Mouse (Mus musculus): Measurements from ENCODE around the gene Bcl6. TPM values are rescaled to one million over a fixed set of nuclear protein-coding genes. Genes with fewer than 3 reads are reported as not detected.

The Bcl6 gene
- 10 to 100 TPM; 31.9 to 36.6 TPM for total RNA-seq (2021)
- long read RNA-seq, partial matches to known transcripts: 0 of 14 reads
- long read RNA-seq, other reads (novel, unspliced or antisense): 14 of 14 reads

DNA sequence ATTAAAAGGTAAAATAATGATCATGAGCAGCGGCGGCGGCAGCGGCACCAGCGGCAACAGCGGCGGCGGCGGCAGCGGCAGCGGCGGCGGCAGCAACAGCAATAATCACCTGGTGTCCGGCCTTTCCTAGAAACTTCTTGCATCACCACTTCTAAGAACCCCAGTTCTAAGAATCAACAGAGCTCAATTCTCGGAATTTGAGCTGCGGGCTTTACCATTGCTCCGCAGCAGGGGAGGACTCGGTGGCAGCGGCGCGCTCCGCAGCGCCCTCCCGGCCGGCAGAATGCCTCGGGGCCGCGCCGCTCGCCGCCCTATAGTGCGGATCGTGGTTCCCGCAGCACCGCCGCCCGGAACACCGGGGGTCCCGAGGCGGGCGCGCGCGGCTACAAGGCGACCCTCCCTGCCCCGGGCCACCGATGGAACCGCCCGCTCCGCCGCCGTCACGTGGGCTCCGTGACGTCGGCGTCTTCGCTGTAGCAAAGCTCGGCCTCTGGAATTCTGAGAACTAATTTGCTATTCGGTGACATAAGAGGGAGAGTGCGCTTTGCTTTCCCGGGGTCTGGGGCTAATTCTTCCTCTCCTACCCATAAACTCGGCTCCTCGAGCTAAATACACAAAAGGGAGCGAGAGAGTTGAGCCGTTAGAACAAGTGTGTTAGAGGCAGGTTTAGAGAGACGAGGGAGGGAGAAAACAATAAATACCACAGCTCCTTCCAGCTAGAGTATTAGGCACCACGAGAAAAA, at the start of gene Bcl6, which contains the start of gene Gm37419:
Bcl6 (minus strand) TSS at position 387 of the 743 bp plus-strand sequence.
Gm37419 (plus strand) TSS at position 17 of the 743 bp plus-strand sequence.
- peak; percentile 80 to 85 for DNase-seq (ENCODE audit: low spot score in 2 of 2)

DNA sequence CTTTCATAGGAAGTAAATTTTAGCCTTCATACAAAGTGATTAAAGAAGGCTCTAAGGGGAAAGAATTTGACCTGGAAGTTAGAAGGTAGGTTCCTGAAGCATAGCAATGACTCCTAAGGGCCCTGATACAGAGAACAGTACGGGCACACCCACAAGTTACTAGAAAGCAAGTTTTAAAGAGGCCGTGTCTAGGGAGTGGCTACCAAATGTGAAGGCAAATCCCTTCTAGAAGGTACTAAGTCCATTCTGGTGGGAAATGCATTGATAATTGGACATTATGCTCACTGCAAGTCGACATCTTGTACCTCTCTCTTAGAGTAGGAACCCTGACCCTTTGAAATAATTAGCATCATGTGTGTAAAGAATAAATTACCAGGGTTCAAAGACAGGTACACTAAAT, 47.7 kb upstream of the Bcl6 start:
- no peak for DNase-seq (ENCODE audit: low spot score in 2 of 2)

DNA sequence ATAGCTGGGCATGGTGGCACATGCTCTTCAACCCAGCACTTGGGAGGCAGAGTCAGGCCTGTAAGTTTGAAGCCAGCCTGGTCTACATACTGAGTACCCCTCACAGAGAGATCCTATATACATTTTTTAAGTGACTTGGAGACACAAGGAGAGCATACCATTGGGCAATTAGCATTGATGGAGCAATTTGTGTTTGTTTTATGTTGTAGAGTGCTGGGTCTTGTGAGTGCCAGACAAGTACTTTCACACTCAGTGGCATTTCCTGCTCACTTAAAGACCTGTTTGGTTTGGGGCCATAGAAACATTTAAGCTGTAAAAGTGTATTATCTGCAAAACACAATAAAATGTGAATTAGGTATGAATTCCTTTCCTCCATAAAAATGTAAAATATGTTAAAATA, 47.1 kb upstream of the Bcl6 start:
- no peak for DNase-seq (ENCODE audit: low spot score in 2 of 2)

DNA sequence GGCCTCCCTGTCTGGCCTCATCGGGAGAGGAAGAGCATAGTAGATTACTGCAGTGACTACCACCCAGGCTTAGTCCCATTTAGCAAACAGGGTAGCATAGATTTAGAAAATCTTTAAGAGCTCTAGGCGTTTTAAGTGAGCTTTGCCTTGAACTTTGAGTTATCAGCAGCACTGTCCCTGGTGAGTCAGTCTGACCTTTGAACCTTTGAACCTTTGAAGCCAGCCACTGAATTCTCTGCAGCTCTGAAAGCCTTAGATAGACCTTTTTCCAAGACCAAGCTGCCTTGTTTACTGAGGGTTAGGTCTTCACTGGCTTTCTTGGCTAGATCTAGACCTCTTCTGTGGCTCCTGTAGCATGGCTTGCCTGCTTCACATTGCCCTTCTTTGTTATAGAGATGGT, 45.8 kb upstream of the Bcl6 start:
- DNase-seq (ENCODE audit: low spot score in 2 of 2): no peak

DNA sequence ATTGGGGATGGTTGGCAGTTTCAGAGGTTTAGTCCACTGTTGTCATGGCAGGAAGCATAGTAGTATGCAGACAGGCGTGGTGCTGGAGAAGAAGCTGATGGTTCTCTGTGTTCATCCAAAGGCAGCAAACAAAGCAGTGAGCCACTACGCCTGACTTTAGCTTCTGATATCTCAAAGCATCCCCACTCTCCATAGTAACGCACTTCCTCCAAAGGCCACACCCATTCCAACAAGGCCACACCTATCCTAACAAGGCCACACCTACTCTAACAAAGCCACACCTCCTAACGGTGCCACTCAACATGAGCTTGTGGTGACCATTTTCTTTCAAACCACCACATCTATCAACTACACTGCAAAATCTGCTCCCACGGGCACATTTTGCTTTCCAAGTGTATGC, 44.6 kb upstream of the Bcl6 start:
- DNase-seq (ENCODE audit: low spot score in 2 of 2): no peak

DNA sequence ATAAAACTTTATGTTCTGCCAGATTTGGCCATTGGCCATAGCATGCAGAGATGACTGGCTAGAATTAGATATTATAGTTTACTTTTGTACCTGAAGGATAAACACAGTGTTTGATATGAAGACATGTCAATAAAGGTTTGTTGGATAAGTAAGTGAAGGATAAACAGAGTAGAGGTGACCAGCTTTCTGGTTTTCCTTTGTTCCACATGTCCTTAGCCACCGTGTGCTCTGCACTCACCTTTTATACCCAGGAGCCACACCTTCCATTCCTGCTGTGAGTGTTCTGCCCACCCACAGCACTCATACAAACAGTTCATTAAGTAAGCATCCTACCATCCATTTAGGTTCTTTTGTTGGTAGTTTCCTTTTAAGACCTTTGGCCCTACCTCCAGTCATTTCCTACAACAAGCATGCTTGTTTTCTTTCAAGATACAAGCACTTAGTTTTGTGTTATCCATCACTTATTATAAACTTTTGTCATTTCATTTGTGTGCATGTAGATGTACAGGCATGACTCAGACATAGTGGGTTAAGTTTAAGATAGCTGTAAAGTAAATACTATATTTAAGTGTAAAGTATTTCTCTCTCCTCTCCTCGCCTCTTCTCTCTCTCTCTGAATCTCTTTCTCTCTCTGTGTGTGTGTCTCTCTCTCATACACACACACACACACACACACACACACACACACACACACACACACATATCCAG, 41.5 kb upstream of the Bcl6 start:
- no peak for DNase-seq (ENCODE audit: low spot score in 2 of 2)

DNA sequence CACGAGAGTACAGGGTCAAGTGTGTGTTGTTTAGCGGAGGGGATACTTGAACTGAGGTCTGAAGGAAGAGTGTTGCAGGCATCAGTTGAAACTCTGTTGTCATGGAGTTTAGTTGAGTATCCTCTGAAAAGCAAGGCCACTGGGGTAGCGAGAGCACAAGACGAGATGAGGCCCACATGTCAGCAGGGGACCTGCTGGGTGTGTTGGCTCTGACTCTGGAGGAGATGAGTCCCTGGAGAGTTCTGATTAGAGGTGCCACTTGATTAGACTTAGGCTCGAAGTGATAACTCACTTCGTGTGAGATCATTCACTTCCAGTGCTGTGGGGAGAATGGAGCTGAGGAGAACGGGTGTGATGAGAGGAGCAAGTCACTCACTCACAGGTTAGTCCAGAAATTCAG, 36.8 kb upstream of the Bcl6 start:
- no peak for DNase-seq (ENCODE audit: low spot score in 2 of 2)

DNA sequence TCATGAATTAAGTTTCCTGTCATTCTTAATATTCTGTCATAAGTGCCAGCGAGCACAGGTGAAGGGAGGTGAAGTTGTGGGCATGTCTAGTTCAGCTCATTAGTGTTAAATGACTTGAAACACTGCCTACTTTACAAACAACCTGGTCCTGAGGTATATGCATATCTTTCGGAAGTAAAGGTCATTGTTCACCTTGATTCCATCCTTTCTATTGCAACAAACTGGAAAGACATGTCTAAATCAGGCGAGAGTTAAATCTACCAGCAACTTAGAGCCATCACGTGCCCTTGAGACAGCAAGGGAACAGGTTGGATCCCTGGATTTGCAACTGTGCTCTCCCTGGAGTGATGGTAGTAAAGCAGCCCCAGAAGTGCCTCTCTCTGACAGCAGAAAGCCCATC, 34.0 kb upstream of the Bcl6 start:
- no peak for DNase-seq (ENCODE audit: low spot score in 2 of 2)

DNA sequence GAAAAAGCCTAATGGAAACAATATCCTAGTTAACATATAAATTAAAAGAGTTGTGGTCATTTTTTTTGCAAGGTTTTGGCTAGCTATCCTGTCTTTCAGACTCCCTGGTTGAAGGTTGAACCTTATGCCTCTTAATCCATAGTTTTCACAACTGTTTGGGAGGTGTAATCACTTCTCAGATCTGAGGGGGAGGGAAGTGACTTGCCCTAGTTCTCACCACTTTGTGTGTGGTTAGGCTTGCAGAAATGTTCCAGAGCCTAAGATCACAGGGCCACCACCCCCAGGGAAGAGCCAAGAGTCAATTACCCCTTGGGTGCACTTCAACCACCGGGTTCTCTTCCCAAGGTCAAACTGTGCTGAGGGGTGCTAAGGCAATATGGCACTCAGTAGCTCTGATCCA, 33.1 kb upstream of the Bcl6 start:
- DNase-seq (ENCODE audit: low spot score in 2 of 2): no peak

DNA sequence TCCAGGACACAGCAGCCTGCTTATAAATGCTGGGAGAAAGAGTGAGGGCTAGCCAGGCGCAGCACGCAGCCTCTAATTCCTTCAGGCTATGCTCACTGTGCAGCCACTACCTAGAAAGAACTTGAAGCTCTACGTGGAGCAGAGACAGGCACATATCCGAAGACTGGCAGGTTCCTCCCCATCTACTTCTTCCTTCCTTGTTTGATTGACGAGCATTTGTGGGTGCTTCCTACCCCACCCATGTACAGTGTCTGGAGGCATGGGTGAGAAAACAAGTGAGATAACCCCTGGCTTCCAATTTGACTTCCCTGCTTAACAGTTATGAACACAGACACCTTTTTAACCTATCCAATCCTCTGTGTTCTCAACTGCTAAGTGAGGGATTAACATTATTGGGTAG, 28.1 kb upstream of the Bcl6 start:
- DNase-seq (ENCODE audit: low spot score in 2 of 2): no peak

DNA sequence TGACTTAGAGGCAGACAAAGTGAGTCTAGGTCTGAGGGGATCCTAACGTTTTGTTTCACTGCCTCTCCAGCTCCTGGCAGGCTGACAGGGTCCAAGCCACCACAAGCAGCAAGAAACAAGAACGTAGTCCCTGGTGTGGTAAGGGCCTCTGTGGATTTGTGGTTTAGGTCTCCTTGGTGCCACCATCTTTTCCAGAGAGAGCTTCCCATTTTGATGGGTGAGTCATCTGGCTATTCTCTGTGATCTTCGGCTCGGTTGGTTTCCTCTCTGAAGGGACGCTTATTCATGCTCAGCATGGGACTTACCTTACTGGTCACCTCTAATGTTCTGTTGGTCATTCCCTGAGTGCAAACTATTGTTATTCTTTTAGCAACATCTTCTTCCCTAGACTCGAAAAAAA, 27.6 kb upstream of the Bcl6 start:
- no peak for DNase-seq (ENCODE audit: low spot score in 2 of 2)

DNA sequence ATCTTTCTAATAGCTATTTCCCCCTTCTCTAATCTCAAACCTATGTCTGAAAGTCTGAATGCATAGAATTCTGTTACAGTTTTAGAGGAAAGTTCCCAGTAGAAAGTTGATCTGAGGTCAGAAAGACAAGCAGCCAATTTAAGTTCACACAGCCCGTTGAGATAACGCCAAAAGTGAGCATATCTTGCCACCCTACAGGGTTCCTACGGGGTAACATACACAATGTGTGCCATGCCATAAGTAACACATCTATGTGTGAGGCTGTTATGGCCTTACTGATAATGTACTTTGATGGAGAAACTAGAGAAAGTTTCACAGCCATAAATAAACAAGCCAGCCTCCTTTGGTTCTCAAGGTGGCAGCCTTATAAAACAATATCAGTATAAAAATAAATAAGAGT, 25.7 kb upstream of the Bcl6 start:
- no peak for DNase-seq (ENCODE audit: low spot score in 2 of 2)

DNA sequence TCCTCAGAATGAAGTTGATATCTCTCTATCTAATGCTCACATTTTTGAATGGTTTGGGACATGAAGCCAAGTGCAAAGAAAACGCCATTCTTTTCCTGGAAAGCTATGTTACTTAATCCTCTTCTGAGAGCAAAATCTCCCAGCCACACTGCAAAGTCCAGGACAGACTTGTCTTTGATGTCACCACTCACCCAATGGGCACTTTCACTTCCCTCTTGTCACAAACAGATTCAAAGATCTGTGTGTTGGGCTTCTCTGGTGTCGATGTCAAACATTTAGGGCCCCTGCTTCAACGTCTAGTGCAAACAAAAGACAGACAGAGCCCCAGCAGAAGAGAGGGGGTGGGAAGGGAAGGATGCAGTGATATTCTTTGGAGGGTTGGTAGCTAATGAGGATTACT, 23.4 kb upstream of the Bcl6 start:
- DNase-seq (ENCODE audit: low spot score in 2 of 2): no peak

DNA sequence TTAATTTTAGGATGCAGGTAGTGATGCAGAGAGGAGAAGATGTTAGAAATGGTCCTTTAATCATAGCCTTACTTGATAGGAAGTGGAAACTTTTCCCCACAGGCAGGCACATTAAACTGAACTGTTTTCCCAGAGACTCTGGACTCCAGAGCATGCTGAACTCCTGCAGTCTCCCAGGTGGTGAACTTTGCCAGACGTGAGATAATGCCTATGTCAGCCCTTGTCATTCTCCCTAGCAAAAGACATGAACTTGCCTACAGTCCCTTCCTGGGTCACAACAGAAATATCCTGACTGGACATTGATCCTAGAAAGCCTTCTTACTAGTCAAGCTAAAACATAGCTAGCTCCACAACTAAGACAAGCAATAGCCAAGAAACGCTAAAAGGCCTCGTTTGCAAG, 22.7 kb upstream of the Bcl6 start:
- DNase-seq (ENCODE audit: low spot score in 2 of 2): no peak

DNA sequence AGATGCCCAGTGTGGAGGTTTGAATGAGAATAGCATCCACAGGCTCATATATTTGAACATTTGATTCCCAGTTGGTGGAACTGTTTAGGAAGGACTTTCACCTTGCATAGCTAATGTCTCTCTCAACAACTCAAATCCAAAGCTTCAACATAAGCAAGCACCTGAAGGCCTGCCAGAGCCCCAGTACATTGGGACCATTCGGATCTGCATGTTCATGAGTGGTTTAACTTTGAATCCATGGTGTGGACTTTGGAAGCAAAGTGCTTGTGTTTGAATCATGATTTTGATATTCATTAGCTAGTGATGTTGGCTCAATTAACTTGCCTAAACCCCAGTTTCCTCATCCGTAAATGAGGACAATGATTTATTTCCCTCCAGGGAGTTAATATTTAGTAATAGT, 21.2 kb upstream of the Bcl6 start:
- DNase-seq (ENCODE audit: low spot score in 2 of 2): no peak

DNA sequence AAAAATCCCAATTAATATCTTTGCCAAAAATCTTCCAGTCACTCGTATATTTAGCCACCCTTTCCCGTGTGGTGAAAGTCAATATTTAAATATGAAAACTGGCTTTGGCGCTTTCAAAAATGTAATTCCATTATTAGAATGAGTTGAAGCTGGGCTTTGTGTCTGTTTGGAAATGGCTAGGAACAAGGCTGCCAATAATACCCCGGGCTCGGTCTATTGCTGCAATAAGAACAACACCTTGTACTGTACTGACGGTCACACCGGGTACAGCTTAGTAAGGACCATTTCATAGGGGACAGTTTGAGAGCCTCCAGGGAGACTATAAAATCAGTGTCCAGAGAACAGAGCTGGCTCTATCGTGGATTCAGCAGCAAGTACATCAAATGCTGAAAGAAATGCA, 17.3 kb upstream of the Bcl6 start:
- DNase-seq (ENCODE audit: low spot score in 2 of 2): no peak

DNA sequence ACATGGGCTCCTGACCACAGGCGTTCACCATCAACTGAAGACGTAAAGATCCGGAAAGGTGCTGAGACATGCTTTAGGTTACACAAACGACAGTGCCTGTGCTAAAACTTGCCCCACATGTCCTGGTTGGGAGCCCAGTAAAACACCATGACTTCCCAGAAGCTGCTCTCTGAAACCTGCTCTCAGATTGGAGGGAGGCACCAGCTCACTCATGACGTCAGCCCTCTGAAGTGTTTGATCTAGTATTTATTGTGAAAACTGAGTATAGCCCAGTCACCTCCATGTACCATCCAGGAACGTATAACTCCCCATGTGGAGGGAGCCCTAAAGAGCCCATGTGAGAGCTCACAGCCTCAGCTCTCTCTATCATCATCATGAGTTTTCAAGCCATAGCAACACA, 9.3 kb upstream of the Bcl6 start:
- no peak for DNase-seq (ENCODE audit: low spot score in 2 of 2)

DNA sequence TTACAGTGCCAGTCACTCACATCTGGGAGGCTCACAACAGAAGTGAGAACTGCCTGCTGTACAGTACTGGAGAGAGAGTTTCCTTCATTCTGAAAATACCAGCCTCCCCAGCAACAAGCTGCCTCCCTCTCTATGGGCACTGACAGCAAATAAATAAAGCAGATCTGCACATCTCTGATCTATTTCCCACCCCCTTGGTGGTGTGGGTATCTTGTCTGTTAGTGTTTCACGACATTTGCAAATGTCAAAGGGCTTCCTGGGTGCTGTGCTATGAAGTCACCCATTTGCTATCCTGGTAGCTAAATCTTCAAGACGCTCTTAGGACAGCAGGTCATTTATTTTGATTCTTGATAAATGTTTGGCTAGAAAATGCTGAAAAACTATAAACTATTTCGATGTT, 8.6 kb upstream of the Bcl6 start:
- no peak for DNase-seq (ENCODE audit: low spot score in 2 of 2)

DNA sequence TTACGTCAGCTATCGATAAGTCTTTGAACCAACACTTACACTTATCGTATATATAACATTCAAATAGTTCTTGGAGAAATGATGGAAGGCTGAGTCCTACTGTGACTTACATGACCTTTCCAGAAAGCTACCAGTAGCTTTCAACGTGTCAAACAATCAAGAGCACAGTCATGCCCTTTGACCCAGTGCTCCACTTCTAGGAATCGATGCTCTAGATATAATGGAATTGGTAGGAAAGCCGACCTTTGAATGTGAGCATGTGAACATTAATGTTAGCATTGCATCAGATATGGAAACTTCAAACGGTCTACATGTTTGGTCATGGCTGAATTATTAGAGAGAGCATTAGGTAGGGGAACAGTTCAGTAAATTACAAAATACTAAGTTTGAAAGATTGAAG, 7.7 kb upstream of the Bcl6 start:
- DNase-seq (ENCODE audit: low spot score in 2 of 2): no peak

DNA sequence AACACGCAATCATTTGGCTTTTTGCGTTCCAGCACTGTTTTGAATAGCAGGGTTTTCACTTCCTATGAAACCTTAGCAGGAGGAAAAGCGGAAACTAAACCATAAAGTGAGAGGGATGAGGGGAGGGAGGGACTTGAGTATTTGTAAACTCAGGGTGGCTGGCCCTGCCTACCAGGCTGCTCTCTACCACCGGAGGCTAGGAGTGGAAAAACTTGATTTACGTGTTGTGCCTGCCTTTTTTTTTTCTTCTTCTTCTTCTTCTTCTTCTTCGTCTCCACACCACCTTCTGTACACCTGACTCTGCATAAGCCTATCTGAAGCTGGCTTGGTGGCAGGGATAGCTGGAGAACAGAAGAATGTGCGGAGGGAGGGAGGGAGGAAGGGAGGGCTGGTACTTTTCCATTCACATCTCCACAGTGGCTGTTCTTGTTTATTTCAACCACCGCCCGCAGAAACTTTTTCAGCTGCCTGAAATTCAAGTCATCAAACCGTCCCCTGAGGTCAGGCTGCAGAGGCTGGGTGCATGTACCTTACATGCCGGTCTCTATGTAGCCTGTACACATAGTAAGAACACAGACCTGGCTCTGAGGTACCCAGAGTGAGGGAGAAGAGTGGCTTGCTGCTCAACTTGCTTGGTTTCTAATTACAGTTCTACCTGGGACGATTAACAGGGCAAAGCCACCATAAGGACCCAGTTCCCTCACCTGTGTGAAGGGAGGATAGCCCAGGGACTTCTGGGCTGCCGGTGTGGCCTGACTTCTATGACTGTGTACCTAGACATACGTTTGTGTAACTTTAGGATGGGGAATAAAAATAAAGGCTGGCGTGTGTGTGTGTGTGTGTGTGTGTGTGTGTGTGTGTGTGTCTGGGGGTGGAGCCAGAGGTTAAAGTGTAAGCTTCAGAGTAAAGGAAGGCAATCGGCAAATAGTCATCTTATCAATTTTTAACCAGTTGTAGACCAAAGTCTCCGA, 5.0 kb upstream of the Bcl6 start:
- no peak for DNase-seq (ENCODE audit: low spot score in 2 of 2)

DNA sequence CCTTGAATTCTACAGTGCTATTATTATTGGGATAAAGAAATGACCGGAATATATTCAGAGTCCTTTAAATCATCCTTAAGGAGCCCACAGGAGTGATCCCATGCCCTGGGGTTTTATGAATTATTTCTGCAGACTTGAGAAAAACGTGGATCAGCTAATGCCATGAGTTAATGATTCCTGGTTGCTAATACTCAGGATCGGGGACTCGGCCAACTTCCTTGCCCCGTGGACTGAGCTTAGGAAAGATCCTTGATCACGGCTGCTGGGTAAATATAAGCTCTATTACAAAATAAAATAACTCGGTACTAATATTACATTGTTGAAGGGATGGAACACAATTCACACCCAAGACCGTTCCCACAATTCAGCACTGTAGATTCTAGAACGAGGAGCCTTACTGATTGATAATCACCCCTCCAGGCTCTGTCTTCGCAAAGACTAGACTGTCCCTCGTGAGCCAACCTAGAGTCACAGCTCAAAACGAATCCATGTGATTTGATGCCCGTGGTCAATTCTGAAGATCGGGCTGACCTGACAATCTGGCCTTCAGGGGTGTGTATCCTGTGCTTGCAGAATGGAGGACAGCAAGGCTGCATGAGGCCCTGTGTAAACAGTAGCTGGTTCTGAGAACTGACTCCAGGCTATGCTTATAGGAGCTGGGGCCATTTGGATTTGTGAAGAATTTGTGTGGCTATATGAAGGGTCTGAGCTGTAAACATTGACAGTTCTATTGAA, 3.4 kb upstream of the Bcl6 start:
- no peak for DNase-seq (ENCODE audit: low spot score in 2 of 2)

Measured in layer of hippocampus, postnatal 10 days (tissue).